Mouse (Mus musculus): ENCODE measurements around the gene Mas1.

GRCm38 (mm10) chr17:12846474-12846873, 21.5 kb downstream of the Mas1 start:
- TF ChIP-seq GATA1 (IDR thresholded peaks at IDR 0.05; ENCODE audit: borderline replicate concordance, low read length) = no peak
- TF ChIP-seq FLI1 (IDR thresholded peaks at IDR 0.05; ENCODE audit: low read length) = no peak

All from megakaryocyte, embryonic 14.5 days (primary cell).